Mouse (Mus musculus) liver, embryonic 14.5 days (tissue): ENCODE measurements around the gene Wdfy2. TPM values are rescaled to one million over a fixed set of nuclear protein-coding genes. Genes with fewer than 3 reads are reported as not detected.

Experiments
- ATAC-seq: fragments of 200-750 bp; cut with Nextera tagmentation; 2 replicates; pipeline ENCODE4 v1.8.0; 2017; ENCODE audit warnings: moderate number of reproducible peaks, mild to moderate bottlenecking, moderate library complexity; ENCODE audit not compliant: insufficient read depth
- DNase-seq, 3 experiments: peaks; one replicate each; pipeline ENCODE4 v3.0.0-alpha.2; 2012 to 2013; ENCODE audit warnings: low read depth in 3 of 3, low spot score in 3 of 3
- H3K27ac ChIP-seq: fragments of 300-500 bp; sonication (generic); 2 replicates; pipeline ENCODE4 v1.5.1; 2014; ENCODE audit warnings: moderate library complexity, mild to moderate bottlenecking, control low read depth, inconsistent platforms
- H3K27me3 ChIP-seq: fragments of 300-500 bp; sonication (generic); 2 replicates; pipeline ENCODE4 v1.6.1; 2014; ENCODE audit warnings: mild to moderate bottlenecking, low read length, moderate library complexity; ENCODE audit not compliant: control insufficient read depth, insufficient read depth
- H3K36me3 ChIP-seq: fragments of 300-500 bp; sonication (generic); replicated peaks from 2 replicates; pipeline ENCODE4 v1.6.1; 2014; ENCODE audit warnings: low read depth; ENCODE audit not compliant: control insufficient read depth, insufficient read depth
- H3K4me1 ChIP-seq, 2 experiments: fragments of 200-500 bp in 1 of 2; fragments of 300-500 bp in 1 of 2; sonication (generic) in 1 of 2; replicated peaks; 2 replicates each; pipeline ENCODE4 v1.6.1; 2012 to 2014; ENCODE audit warnings: antibody characterized with exemption in 1 of 2, inconsistent platforms in 1 of 2, low read length in 1 of 2; ENCODE audit not compliant: control insufficient read depth in 2 of 2, insufficient read depth in 2 of 2
- H3K4me2 ChIP-seq: fragments of 300-500 bp; sonication (generic); 2 replicates; pipeline ENCODE4 v1.6.1; 2014; ENCODE audit warnings: low read depth, mild to moderate bottlenecking, control low read depth, moderate library complexity
- H3K4me3 ChIP-seq, 2 experiments: fragments of 200-500 bp in 1 of 2; fragments of 300-500 bp in 1 of 2; sonication (generic) in 1 of 2; 2 replicates each; pipeline ENCODE4 v1.5.1; 2012 to 2014; ENCODE audit warnings: low read depth in 2 of 2, low read length in 2 of 2, mild to moderate bottlenecking in 2 of 2, control low read depth in 1 of 2, inconsistent platforms in 1 of 2, moderate library complexity in 1 of 2; ENCODE audit not compliant: insufficient read depth in 1 of 2
- H3K9ac ChIP-seq: fragments of 300-500 bp; sonication (generic); replicated peaks from 2 replicates; pipeline ENCODE4 v1.6.1; 2014; ENCODE audit warnings: mild to moderate bottlenecking, control low read depth, moderate library complexity
- H3K9me3 ChIP-seq: fragments of 300-500 bp; sonication (generic); 2 replicates; pipeline ENCODE4 v1.6.1; 2016; ENCODE audit warnings: low read length, mixed read lengths; ENCODE audit not compliant: control insufficient read depth
- CTCF ChIP-seq: IDR thresholded peaks from 2 replicates; pipeline ENCODE4 v1.5.1; 2016; ENCODE audit warnings: antibody characterized with exemption, low read depth, control low read depth
- EP300 ChIP-seq: IDR thresholded peaks from 2 replicates; pipeline ENCODE4 v1.6.1; 2016; ENCODE audit warnings: antibody characterized with exemption, low read depth
- WGBS: fragments of 180-500 bp; shearing (Covaris S2); extraction: QIAGEN DNeasy Blood & Tissue Kit; methylation state at CpG from one replicate; pipeline ENCODE4 v1.1.7; 2014; ENCODE audit not compliant: insufficient replicate concordance; 5-methylcytosine and 5-hydroxymethylcytosine counted together
- polyA plus RNA-seq, 2 experiments: library from polyadenylated mRNA; depleted of rRNA in 1 of 2; stranded (reverse) in 1 of 2; unstranded in 1 of 2; fragments of >200 nt; fragmentation: Nextera tagmentation in 1 of 2; extraction: Ambion mirVana in 1 of 2; gene quantifications; 2 replicates each; pipeline versions ENCODE4 v1.2.1 to v1.2.3; 2012 to 2014

The Wdfy2 gene
- polyA plus RNA-seq, 2 experiments = 1.9 to 3.6 TPM

- DNase-seq (no peak), ATAC-seq (no peak)
- Histone ChIP-seq H3K9me3 (no peaks in the 10 kb centered on the region), H3K4me3 (no peak overlapping the region), H3K4me1 (no peaks in the 10 kb centered on the region), H3K36me3 (no peaks in the 10 kb centered on the region), H3K9ac (no peak overlapping the region), H3K27ac (no peak overlapping the region), H3K27me3 (no peaks in the 10 kb centered on the region), H3K4me2 (no peak overlapping the region)
- TF ChIP-seq EP300 = no peak
- TF ChIP-seq CTCF = no peak
- WGBS = 63% methylated on average over 6 of the region's 6 CpGs
Measured at GRCm38 (mm10) chr14:62915146-62915685, 77.7 kb downstream of the Wdfy2 start.

GRCm38 (mm10) chr14:62916488-62917034, 79.1 kb downstream of the Wdfy2 start:
- H3K4me3 ChIP-seq = no peak overlapping the region
- no peaks in the 10 kb centered on the region for H3K27me3 ChIP-seq
- no peak overlapping the region for H3K9ac ChIP-seq
- H3K4me1 ChIP-seq = 0 out of 4 replicates have a peak, but pooled peaks cover 0 to 2% of the 10 kb centered on the region in 2 experiments
- TF ChIP-seq EP300 (no peak), CTCF (no peak)
- H3K4me2 ChIP-seq = no peak overlapping the region
- DNase-seq (no peak), ATAC-seq (no peak)
- H3K36me3 ChIP-seq = no peaks in the 10 kb centered on the region
- 62% methylated on average over 10 of the region's 10 CpGs for WGBS
- H3K27ac ChIP-seq = no peak overlapping the region
- no peaks in the 10 kb centered on the region for H3K9me3 ChIP-seq

- H3K4me2 ChIP-seq = no peak overlapping the region
- H3K9me3 ChIP-seq = no peaks in the 10 kb centered on the region
- WGBS = 62% methylated on average over 5 of the region's 5 CpGs
Measured at GRCm38 (mm10) chr14:62921401-62921800, 83.9 kb downstream of the Wdfy2 start.

GRCm38 (mm10) chr14:62922637-62923036, 85.2 kb downstream of the Wdfy2 start:
- no peak for ATAC-seq
- Histone ChIP-seq H3K36me3 (no peaks in the 10 kb centered on the region), H3K27me3 (no peaks in the 10 kb centered on the region), H3K9ac (no peak overlapping the region), H3K4me2 (no peak overlapping the region), H3K27ac (no peak overlapping the region), H3K4me3 (no peak overlapping the region), H3K4me1 (0 out of 4 replicates have a peak, but pooled peaks cover 0 to 2% of the 10 kb centered on the region in 2 experiments), H3K9me3 (no peaks in the 10 kb centered on the region)
- no peak for DNase-seq
- no peak for TF ChIP-seq CTCF
- no peak for TF ChIP-seq EP300

More at GRCm38 (mm10) chr14:62921401-62921800, 83.9 kb downstream of the Wdfy2 start:
- no peak overlapping the region for H3K4me3 ChIP-seq
- DNase-seq (no peak), ATAC-seq (no peak)
- no peaks in the 10 kb centered on the region for H3K36me3 ChIP-seq
- no peak overlapping the region for H3K27ac ChIP-seq
- TF ChIP-seq EP300 = no peak
- TF ChIP-seq CTCF = no peak
- no peak overlapping the region for H3K9ac ChIP-seq
- H3K4me1 ChIP-seq = 0 out of 4 replicates have a peak, but pooled peaks cover 0 to 2% of the 10 kb centered on the region in 2 experiments
- H3K27me3 ChIP-seq = no peaks in the 10 kb centered on the region

- no peak for ATAC-seq
- no peak overlapping the region for H3K4me2 ChIP-seq
Measured at GRCm38 (mm10) chr14:62924800-62925199, 87.3 kb downstream of the Wdfy2 start.

More at GRCm38 (mm10) chr14:62924800-62925199, 87.3 kb downstream of the Wdfy2 start:
- Histone ChIP-seq H3K27ac (no peak overlapping the region), H3K9ac (no peak overlapping the region), H3K36me3 (no peaks in the 10 kb centered on the region), H3K4me3 (no peak overlapping the region), H3K4me1 (0 out of 4 replicates have a peak, but pooled peaks cover 0 to 2% of the 10 kb centered on the region in 2 experiments), H3K27me3 (no peaks in the 10 kb centered on the region), H3K9me3 (no peaks in the 10 kb centered on the region)
- DNase-seq = no peak
- WGBS = 63% methylated on average over 4 of the region's 4 CpGs
- TF ChIP-seq EP300 = no peak
- peak; percentile 70 for TF ChIP-seq CTCF
